In genomic region chr16:23149396-23149795, GRCm38 (mm10) we compare ENCODE assay signal across 27 mouse cellular contexts. TPM values are rescaled to one million over a fixed set of nuclear protein-coding genes. Genes with fewer than 3 reads are reported as not detected.
DNase-seq lines count a peak whose midpoint lies in the region; ATAC-seq and TF ChIP-seq lines count a peak whose summit lies in the region.
"Had no signal": no experiment of that assay in that cellular context is flagged by ENCODE, and none has a peak within 500 bp of the region (broad histone marks: within the 10 kb centered on the region; RNA-seq: fewer than 3 reads in every experiment).

No protein-coding gene starts in this region.

- H3K4me2 ChIP-seq in liver, postnatal 0 days (ENCODE audit: low read depth, low read length), result 0 out of 2 replicates have a peak overlapping the region, but pooled peaks have one; percentile 13
- H3K4me2 ChIP-seq in liver, embryonic 11.5 days, result no peak overlapping the region
- H3K4me2 ChIP-seq: forebrain, embryonic 13.5 days; heart, embryonic 13.5 days; hindbrain, embryonic 12.5 days; hindbrain, embryonic 15.5 days had no signal

- H3K36me3 ChIP-seq in liver, postnatal 0 days (replicated peaks; ENCODE audit: insufficient read depth, low read length), result no peaks in the 10 kb centered on the region
- H3K36me3 ChIP-seq in liver, embryonic 11.5 days (ENCODE audit: control insufficient read depth, insufficient read depth, low read length), result no peaks in the 10 kb centered on the region
- H3K36me3 ChIP-seq: forebrain, embryonic 10.5 days; G1E; heart, embryonic 10.5 days; heart, embryonic 13.5 days; hindbrain, embryonic 12.5 days; hindbrain, embryonic 15.5 days had no signal

- no peaks in the 10 kb centered on the region for H3K27me3 ChIP-seq in liver, postnatal 0 days (ENCODE audit: insufficient read depth, low read length)
- no peaks in the 10 kb centered on the region for H3K27me3 ChIP-seq in liver, embryonic 11.5 days (replicated peaks; ENCODE audit: control insufficient read depth, insufficient read depth, low read length)
- H3K27me3 ChIP-seq: forebrain, embryonic 13.5 days; heart, embryonic 13.5 days; hindbrain, embryonic 12.5 days; hindbrain, embryonic 15.5 days; Patski had no signal

- H3K9ac ChIP-seq in liver, postnatal 0 days (replicated peaks), result no peak overlapping the region
- H3K9ac ChIP-seq in liver, embryonic 11.5 days (ENCODE audit: low read depth, low read length), result no peak overlapping the region
- H3K9ac ChIP-seq: forebrain, embryonic 13.5 days; heart, embryonic 13.5 days; hindbrain, embryonic 12.5 days; hindbrain, embryonic 15.5 days had no signal

- TF ChIP-seq EP300 in liver, postnatal 0 days (IDR thresholded peaks at IDR 0.05; ENCODE audit: low read depth), result no peak

- no peak for DNase-seq in liver, postnatal 0 days
- no peak for DNase-seq in liver, embryonic 11.5 days (ENCODE audit: low spot score)
- peak; percentile 87 for DNase-seq in adipocyte (ENCODE audit: low spot score)
- no peak for DNase-seq in left cerebral cortex, postnatal 25 days (ENCODE audit: low spot score in 2 of 2)
- no peak for DNase-seq in gastrocnemius, adult 8-10 months (ENCODE audit: low spot score in 2 of 2)
- DNase-seq: adrenal gland, adult 2 months; adrenal gland, postnatal 14 days; cerebellum, adult 18-20 months; cerebellum, adult 9-10 months; cerebellum, postnatal 14 days; gastrocnemius, postnatal 14 days; heart, adult 2 months; heart, postnatal 14 days had no signal

- H3K27ac ChIP-seq in liver, postnatal 0 days (ENCODE audit: low read depth), result peak overlapping the region; percentile 34; the same call in 1 of the 2 replicates
- H3K27ac ChIP-seq in liver, embryonic 11.5 days (ENCODE audit: low read depth, low read length), result no peak overlapping the region
- H3K27ac ChIP-seq: forebrain, embryonic 10.5 days; forebrain, embryonic 13.5 days; heart, adult 2 months; heart, embryonic 10.5 days; heart, embryonic 13.5 days; hindbrain, embryonic 12.5 days; hindbrain, embryonic 15.5 days had no signal

- no peaks in the 10 kb centered on the region for H3K9me3 ChIP-seq in liver, postnatal 0 days (ENCODE audit: low read length)
- H3K9me3 ChIP-seq in liver, embryonic 11.5 days (ENCODE audit: control insufficient read depth, low read length), result no peaks in the 10 kb centered on the region
- H3K9me3 ChIP-seq: forebrain, embryonic 10.5 days; forebrain, embryonic 13.5 days; G1E; heart, embryonic 10.5 days; heart, embryonic 13.5 days; hindbrain, embryonic 12.5 days; hindbrain, embryonic 15.5 days had no signal

- no peak for ATAC-seq in liver, postnatal 0 days
- no peak for ATAC-seq in liver, embryonic 11.5 days (replicated peaks; ENCODE audit: low FRiP score)
- ATAC-seq in granulocyte monocyte progenitor cell, adult 5-6 weeks (replicated peaks; ENCODE audit: poor library complexity, severe bottlenecking), result 0 out of 2 replicates have a peak, but pooled peaks have one; percentile 31
- ATAC-seq: forebrain, embryonic 13.5 days; forebrain, embryonic 16.5 days; Patski had no signal

- WGBS in liver, postnatal 0 days (ENCODE audit: insufficient replicate concordance), result 57% methylated on average over 8 of the region's 8 CpGs
- WGBS in liver, embryonic 11.5 days, result 77% methylated on average over 8 of the region's 8 CpGs

- TF ChIP-seq CTCF in liver, postnatal 0 days (IDR thresholded peaks at IDR 0.05; ENCODE audit: low read depth), result no peak

- H3K4me1 ChIP-seq in liver, postnatal 0 days (ENCODE audit: insufficient read depth), result peaks cover 11% of the 10 kb centered on the region
- no peaks in the 10 kb centered on the region for H3K4me1 ChIP-seq in liver, embryonic 11.5 days (replicated peaks; ENCODE audit: control insufficient read depth, insufficient read depth, low read length)
- H3K4me1 ChIP-seq: forebrain, embryonic 10.5 days; forebrain, embryonic 13.5 days; hindbrain, embryonic 12.5 days; hindbrain, embryonic 15.5 days had no signal

- intact Hi-C loops in left cerebral cortex, postnatal 25 days (cut with DNase I), result no loop called here

- H3K4me3 ChIP-seq in liver, postnatal 0 days (ENCODE audit: low read depth, low read length), result no peak overlapping the region
- no peak overlapping the region for H3K4me3 ChIP-seq in liver, embryonic 11.5 days (ENCODE audit: low read depth, low read length)
- H3K4me3 ChIP-seq: forebrain, embryonic 10.5 days; forebrain, embryonic 13.5 days; heart, adult 2 months; heart, embryonic 10.5 days; heart, embryonic 13.5 days; hindbrain, embryonic 12.5 days; hindbrain, embryonic 15.5 days had no signal

RNA-seq across cellular contexts. Expression of gene Adipoq, which starts 3.1 kb away (rescaled TPM):
- polyA plus RNA-seq in liver, postnatal 0 days (2015; fragmentation: Nextera tagmentation; extraction: Ambion mirVana), result not detected in 2 replicates
- not detected in 2 replicates for polyA plus RNA-seq in liver, embryonic 11.5 days (2014; fragmentation: Nextera tagmentation; extraction: Ambion mirVana)
- not detected in 2 replicates for total RNA-seq in granulocyte monocyte progenitor cell, adult 5-6 weeks (2014; fragmentation: Nextera tagmentation)
- total RNA-seq in granulocyte monocyte progenitor cell, adult 5-6 weeks (2017), result 0.15 TPM in 1 of 2 replicates, not detected in the other
- total RNA-seq in left cerebral cortex, postnatal 25 days (2021), result not detected
- total RNA-seq in gastrocnemius, adult 8-10 months (2022), result 10 to 100 TPM in 3 of 4 experiments, 1 to 10 TPM in 1; 2.3 to 45.4 (median 17.8) TPM
- total RNA-seq: hematopoietic stem cell, adult 5-6 weeks had no signal
- polyA plus RNA-seq: embryonic facial prominence, embryonic 11.5 days; forebrain, embryonic 10.5 days; forebrain, embryonic 13.5 days; forebrain, embryonic 16.5 days; G1E; heart, embryonic 16.5 days; hindbrain, embryonic 12.5 days; hindbrain, embryonic 15.5 days; intestine, embryonic 14.5 days; Patski had no signal

RNA-seq across cellular contexts. Expression of gene Rfc4, which starts 21.9 kb away (rescaled TPM):
- polyA plus RNA-seq in liver, postnatal 0 days (2015; fragmentation: Nextera tagmentation; extraction: Ambion mirVana), result 54.3 and 59.4 TPM in 2 replicates
- 204 and 227 TPM in 2 replicates for polyA plus RNA-seq in liver, embryonic 11.5 days (2014; fragmentation: Nextera tagmentation; extraction: Ambion mirVana)
- total RNA-seq in granulocyte monocyte progenitor cell, adult 5-6 weeks (2014; fragmentation: Nextera tagmentation), result 100.0 and 117 TPM in 2 replicates
- 78.2 and 92.9 TPM in 2 replicates for total RNA-seq in granulocyte monocyte progenitor cell, adult 5-6 weeks (2017)
- total RNA-seq in left cerebral cortex, postnatal 25 days (2021), result 1 to 10 TPM; 3.6 to 4.4 TPM
- 10 to 100 TPM in 2 of 4 experiments, 1 to 10 TPM in 2; 8.4 to 12.7 (median 9.9) TPM for total RNA-seq in gastrocnemius, adult 8-10 months (2022)
- polyA plus RNA-seq: adrenal gland, adult 2 months had no signal

RNA-seq across cellular contexts. Expression of gene Eif4a2, which starts 42.2 kb away (rescaled TPM):
- polyA plus RNA-seq in liver, postnatal 0 days (2015; fragmentation: Nextera tagmentation; extraction: Ambion mirVana), result 49.1 and 52.5 TPM in 2 replicates
- 189 and 200 TPM in 2 replicates for polyA plus RNA-seq in liver, embryonic 11.5 days (2014; fragmentation: Nextera tagmentation; extraction: Ambion mirVana)
- 322 and 433 TPM in 2 replicates for total RNA-seq in granulocyte monocyte progenitor cell, adult 5-6 weeks (2014; fragmentation: Nextera tagmentation)
- total RNA-seq in granulocyte monocyte progenitor cell, adult 5-6 weeks (2017), result 678 and 830 TPM in 2 replicates
- total RNA-seq in left cerebral cortex, postnatal 25 days (2021), result 100 to 1,000 TPM; 884 to 895 TPM
- 100 to 1,000 TPM; 414 to 531 (median 457) TPM for total RNA-seq in gastrocnemius, adult 8-10 months (2022)

Comparison
In these comparisons a context has a peak if more than half of its experiments do, and no peak if none do; other contexts are left out.
1. RNA of gene Rfc4, which starts 21.9 kb away (total RNA-seq): 78.2 to 117 TPM in granulocyte monocyte progenitor cell, adult 5-6 weeks; 8.4 to 12.7 TPM in gastrocnemius, adult 8-10 months and 3.6 to 4.4 TPM in left cerebral cortex, postnatal 25 days; every median in the first group is over 4 times any median in the second.